Mouse (Mus musculus): ENCODE measurements around the gene Gpd1l. TPM values are rescaled to one million over a fixed set of nuclear protein-coding genes. Genes with fewer than 3 reads are reported as not detected.
"Not testable (repeated sequence)": the region's sequence is repeated elsewhere in the genome, so short reads cannot be mapped to it uniquely, and the experiment has no call there.

Gene Gpd1l
- 10 to 100 TPM; 40.0 to 40.9 TPM for total RNA-seq (2021)

- peak; percentile 98 for DNase-seq
- intact Hi-C loops (cut with DNase I): no loop called here
Measured at GRCm38 (mm10) chr9:114933723-114934171, at the start of gene Gpd1l. Gene Gpd1l (minus strand): TSS chr9:114933987.

- no peak for DNase-seq
- intact Hi-C loops (cut with DNase I): no loop called here
Measured at GRCm38 (mm10) chr9:114982689-114983360, 49.0 kb upstream of the Gpd1l start, which contains the start of gene Rps27rt. Gene Rps27rt (minus strand): TSS chr9:114982739.

- no peak for DNase-seq
- intact Hi-C loops (cut with DNase I): no loop called here
Measured at GRCm38 (mm10) chr9:114979969-114980368, 46.2 kb upstream of the Gpd1l start.

GRCm38 (mm10) chr9:114978281-114979111 is 44.7 kb upstream of the Gpd1l start, which contains the start of gene Osbpl10:
Gene Osbpl10 (plus strand): TSS chr9:114978569.
- DNase-seq: peak; percentile 84 to 88
- intact Hi-C loops (cut with DNase I): loop anchor here (1.0 kb wide), 1 partner anchor 43 kb away; no protein-coding TSS in a partner anchor

GRCm38 (mm10) chr9:114977461-114978280 is 43.9 kb upstream of the Gpd1l start:
- peak in 1 of 2 experiments; percentile 23 for DNase-seq
- intact Hi-C loops (cut with DNase I): loop anchor here (1.0 kb wide), 1 partner anchor 42 kb away; no protein-coding TSS in a partner anchor

GRCm38 (mm10) chr9:114966286-114966685 is 32.5 kb upstream of the Gpd1l start:
- intact Hi-C loops (cut with DNase I); DNase-seq: not testable (repeated sequence)

- no peak for DNase-seq
- intact Hi-C loops (cut with DNase I): no loop called here
Measured at GRCm38 (mm10) chr9:114964093-114964492, 30.3 kb upstream of the Gpd1l start.

GRCm38 (mm10) chr9:114960844-114961243 is 27.1 kb upstream of the Gpd1l start:
- intact Hi-C loops (cut with DNase I): no loop called here

GRCm38 (mm10) chr9:114960043-114960789 is 26.4 kb upstream of the Gpd1l start:
- intact Hi-C loops (cut with DNase I): no loop called here
- DNase-seq: peak; percentile 54 to 63

More at GRCm38 (mm10) chr9:114960844-114961243, 27.1 kb upstream of the Gpd1l start:
- no peak for DNase-seq

GRCm38 (mm10) chr9:114956945-114957344 is 23.2 kb upstream of the Gpd1l start:
- intact Hi-C loops (cut with DNase I): loop anchor here (1.0 to 2.0 kb wide), 3 partner anchors 44 to 205 kb away; no protein-coding TSS in a partner anchor
- DNase-seq: peak; percentile 57 to 66

GRCm38 (mm10) chr9:114955340-114955739 is 21.6 kb upstream of the Gpd1l start:
- intact Hi-C loops (cut with DNase I): no loop called here
- no peak for DNase-seq

GRCm38 (mm10) chr9:114952866-114953265 is 19.1 kb upstream of the Gpd1l start:
- intact Hi-C loops (cut with DNase I): no loop called here
- no peak for DNase-seq

- intact Hi-C loops (cut with DNase I): no loop called here
- peak; percentile 17 to 30 for DNase-seq
Measured at GRCm38 (mm10) chr9:114948395-114948794, 14.6 kb upstream of the Gpd1l start.

- no peak for DNase-seq
- intact Hi-C loops (cut with DNase I): no loop called here
Measured at GRCm38 (mm10) chr9:114945576-114945975, 11.8 kb upstream of the Gpd1l start.

- intact Hi-C loops (cut with DNase I): no loop called here
- no peak for DNase-seq
Measured at GRCm38 (mm10) chr9:114944642-114945041, 10.9 kb upstream of the Gpd1l start.

- intact Hi-C loops (cut with DNase I): no loop called here
- no peak for DNase-seq
Measured at GRCm38 (mm10) chr9:114936687-114937086, 2.9 kb upstream of the Gpd1l start.

- no peak for DNase-seq
- intact Hi-C loops (cut with DNase I): loop anchor here (1.0 kb wide), 1 partner anchor 43 kb away; the partner anchor contains the start of gene Osbpl10
Measured at GRCm38 (mm10) chr9:114935321-114935720, 1.5 kb upstream of the Gpd1l start.

GRCm38 (mm10) chr9:114934231-114934630 is 444 bp upstream of the Gpd1l start:
- DNase-seq: no peak
- intact Hi-C loops (cut with DNase I): no loop called here

- intact Hi-C loops (cut with DNase I): no loop called here
- no peak for DNase-seq
Measured at GRCm38 (mm10) chr9:114933037-114933722, 607 bp downstream of the Gpd1l start.

All from heart, postnatal 10 days (tissue).